Mouse (Mus musculus) effector memory CD4-positive, alpha-beta T cell, adult 5 months (primary cell): ENCODE measurements around the gene Poc5. TPM values are rescaled to one million over a fixed set of nuclear protein-coding genes. Genes with fewer than 3 reads are reported as not detected.

Source experiments
- polyA plus RNA-seq: library from polyadenylated mRNA; unstranded; fragments of 100-300 nt; shearing (Covaris generic); gene quantifications from one replicate; pipeline ENCODE4 v1.2.1, GENCODE M21; 2017

Poc5 gene
- 20.2 TPM for polyA plus RNA-seq

DNA sequence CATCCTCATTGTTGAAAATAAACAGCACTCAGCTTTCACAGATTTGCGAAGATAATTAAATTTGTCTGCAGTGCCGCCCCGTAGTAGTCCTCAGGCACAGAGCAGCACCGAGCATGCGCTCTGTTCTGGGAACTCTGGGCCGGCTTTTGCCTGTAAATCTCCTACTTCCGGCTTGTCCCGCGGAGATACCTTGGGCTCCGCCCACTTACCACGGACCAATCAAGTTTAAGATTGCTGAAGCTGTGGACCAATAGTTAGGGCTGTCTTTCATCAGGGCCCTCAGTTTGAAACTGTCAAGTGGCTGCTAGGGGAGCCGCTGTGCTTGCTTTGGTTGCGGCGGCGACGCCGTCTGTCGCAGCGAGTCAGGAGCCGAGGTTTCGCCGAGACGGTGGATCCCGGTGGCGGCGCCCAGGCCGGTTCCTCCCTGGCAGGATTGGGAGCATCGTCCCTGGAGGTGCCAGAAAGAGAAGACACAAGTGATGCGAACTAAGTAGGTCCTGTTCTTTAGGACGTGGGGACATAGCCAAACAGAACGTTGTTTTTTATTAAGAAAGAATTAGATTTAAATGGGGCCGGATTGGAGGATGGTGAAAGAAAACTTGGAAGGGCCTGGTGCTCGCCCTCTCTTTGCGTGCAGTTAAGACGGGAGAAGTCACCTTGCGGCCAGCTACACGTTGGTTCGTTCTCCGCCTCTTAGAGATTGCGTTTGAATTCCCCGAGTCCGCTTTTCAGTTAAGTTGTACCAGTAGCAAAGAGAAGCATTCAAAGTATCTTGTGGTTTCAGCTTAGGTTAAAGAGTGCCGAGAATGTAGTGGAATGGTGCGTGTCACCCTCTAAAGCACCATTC lies at the start of gene Poc5:
Gene Poc5 (plus strand): TSS at position 253 of the 847 bp plus-strand sequence.

Other genes starting within 250 kb of the Poc5 start
- not detected for gene Ankdd1b, start 82.9 kb downstream of the Poc5 start, polyA plus RNA-seq
- not detected for gene Gm17622, start 102.4 kb downstream of the Poc5 start, polyA plus RNA-seq
- gene Polk, start 154.3 kb downstream of the Poc5 start, polyA plus RNA-seq: 12.3 TPM
- gene Col4a3bp, start 154.3 kb downstream of the Poc5 start, polyA plus RNA-seq: 47.4 TPM